Mouse (Mus musculus): ENCODE results near the gene Psma6.

The Psma6 gene

DNA sequence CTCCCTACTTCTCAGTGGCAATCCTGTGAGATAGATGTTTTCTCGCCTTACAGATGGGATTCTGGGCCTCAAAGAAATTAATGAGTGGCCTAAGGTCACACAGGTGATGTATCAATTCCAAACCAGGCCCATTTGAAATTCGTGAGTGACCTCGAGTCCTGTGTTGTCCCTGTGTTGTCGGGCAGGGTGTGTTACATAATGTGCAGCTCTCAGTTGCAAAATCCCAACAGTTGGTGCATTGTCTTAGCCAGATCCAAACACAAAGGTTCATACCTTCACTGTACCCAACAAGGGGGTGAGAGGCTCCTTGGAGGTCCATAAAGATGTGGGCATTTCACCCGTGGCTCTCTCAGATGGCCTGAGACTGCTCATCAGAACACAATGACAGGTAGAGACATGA lies 56.4 kb downstream of the Psma6 start:
- no peak for DNase-seq

- DNase-seq = no peak
Observed at GRCm38 (mm10) chr12:55442245-55442644, 58.2 kb downstream of the Psma6 start.

GRCm38 (mm10) chr12:55442861-55443850 lies 59.1 kb downstream of the Psma6 start:
- peak; percentile 94 for DNase-seq

DNA sequence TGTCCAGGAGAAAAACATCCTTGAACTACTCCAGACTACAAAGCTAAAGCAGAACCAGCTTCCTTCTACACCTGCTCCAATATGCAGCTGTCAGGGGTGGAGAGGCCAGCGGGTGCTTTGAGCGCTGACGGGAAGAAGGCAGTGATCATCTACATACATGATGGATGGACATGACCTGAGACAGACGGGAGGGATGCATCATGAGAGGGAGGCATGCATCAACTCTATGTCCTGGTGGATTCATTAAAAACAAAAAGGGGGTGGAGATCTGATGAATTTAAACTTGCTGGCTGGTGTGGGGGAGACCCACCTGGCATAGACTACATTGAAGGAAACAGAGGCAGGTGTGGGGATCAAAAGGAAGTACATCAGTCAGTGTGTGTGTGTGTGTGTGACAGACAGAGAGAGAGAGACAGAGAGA lies 60.0 kb downstream of the Psma6 start:
- no peak for DNase-seq

GRCm38 (mm10) chr12:55445583-55445982 lies 61.6 kb downstream of the Psma6 start:
- DNase-seq = no peak

DNA sequence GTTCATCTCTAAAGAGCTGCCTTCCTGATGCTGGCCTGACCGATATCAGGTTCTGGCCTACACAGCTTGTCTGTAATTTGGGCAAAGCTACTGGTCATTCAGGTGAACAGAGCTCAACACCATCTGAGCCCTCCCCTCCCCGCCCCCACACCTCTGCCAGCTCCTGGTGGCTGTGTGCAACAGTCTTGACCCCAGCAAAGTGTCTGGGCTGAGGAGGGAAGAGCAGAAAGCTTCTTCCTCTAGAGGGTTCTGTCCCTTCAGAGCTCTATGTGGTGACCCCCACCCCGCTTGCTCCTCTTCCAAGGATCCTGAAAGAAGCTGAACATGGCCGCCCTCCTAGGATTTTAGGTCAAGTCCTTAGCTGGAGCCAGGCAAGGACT lies 62.3 kb downstream of the Psma6 start:
- no peak for DNase-seq

DNA sequence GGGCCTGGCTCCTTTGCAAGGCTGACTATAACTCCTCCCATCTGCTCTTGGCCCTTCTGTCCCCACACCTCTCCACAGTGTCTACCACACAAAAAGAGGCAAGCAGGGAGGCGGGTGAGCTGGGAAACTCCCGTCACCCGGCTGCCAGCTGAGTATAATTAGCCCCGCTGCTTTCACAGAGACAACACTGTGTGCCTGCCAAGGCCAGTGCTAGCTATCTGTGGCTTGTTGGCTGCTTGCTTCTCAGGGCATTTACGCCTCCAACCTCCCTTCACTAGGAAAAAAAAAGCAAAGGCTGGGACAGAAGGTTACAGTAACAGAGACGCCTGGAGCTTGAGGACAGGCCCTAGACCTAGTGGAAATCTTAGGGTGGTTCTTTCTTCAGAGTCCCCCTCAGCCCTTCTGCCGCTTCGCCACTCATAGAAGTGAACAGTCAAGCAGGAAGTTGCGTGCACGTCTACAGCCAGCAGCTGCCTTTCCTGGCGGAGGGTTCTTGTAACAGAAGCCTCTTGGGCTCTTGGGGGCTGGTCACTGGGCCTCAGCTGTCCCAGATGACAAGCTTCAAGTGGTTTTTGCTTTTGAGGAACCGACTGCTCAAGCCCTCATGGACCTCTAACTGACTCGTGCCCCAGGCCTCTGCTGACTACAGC lies 62.8 kb downstream of the Psma6 start:
- DNase-seq = peak; percentile 90

- DNase-seq = no peak
Observed at GRCm38 (mm10) chr12:55447396-55447760, 63.4 kb downstream of the Psma6 start.

GRCm38 (mm10) chr12:55448457-55448856 lies 64.4 kb downstream of the Psma6 start:
- DNase-seq = no peak

- DNase-seq = no peak
Observed at GRCm38 (mm10) chr12:55449048-55449447, 65.0 kb downstream of the Psma6 start.

GRCm38 (mm10) chr12:55450421-55450820 lies 66.4 kb downstream of the Psma6 start:
- peak; percentile 77 for DNase-seq

DNA sequence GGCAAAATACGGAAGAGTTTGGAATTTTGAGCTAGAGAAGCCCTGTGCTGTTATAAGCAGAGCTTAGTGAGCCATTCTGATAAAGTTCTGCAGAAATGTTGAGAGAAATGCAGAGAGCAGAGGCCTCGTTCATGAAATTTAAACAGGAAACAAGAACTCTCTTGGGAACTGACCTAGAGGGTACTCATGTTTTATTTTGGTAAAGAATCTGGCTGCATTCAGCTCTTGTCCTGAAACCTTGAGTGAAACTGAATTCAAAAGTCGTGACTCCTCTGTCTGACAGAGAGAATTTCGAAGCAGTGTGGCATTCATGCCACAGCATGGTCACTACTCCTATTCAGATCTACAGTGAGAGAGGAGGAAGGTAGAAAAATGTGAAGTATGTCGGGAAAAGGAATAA lies 68.8 kb downstream of the Psma6 start:
- no peak for DNase-seq

- DNase-seq = no peak
Observed at GRCm38 (mm10) chr12:55453924-55454323, 69.9 kb downstream of the Psma6 start.

DNA sequence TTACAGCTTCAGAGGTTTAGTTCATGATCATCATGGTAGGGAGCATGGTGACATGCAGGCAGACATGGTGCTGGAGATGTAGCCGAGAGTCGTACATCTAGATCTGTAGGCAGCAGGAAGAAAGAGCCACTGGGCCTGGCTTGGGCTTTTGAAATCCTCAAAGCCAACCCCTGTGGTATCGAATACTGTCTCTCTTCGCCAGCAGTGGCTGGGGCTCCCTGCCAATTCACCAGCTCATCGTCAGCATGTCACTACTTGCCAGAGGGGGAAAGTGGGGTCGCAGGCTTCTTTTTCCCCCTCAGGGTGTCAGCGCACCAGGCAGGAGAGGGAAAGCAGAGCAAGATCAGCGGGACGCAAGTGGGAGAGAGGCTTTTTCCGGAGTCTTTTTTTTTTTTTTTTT lies 71.2 kb downstream of the Psma6 start:
- no peak for DNase-seq

GRCm38 (mm10) chr12:55456136-55456535 lies 72.1 kb downstream of the Psma6 start:
- no peak for DNase-seq

- peak; percentile 27 for DNase-seq
Observed at GRCm38 (mm10) chr12:55456893-55457292, 72.9 kb downstream of the Psma6 start.

DNA sequence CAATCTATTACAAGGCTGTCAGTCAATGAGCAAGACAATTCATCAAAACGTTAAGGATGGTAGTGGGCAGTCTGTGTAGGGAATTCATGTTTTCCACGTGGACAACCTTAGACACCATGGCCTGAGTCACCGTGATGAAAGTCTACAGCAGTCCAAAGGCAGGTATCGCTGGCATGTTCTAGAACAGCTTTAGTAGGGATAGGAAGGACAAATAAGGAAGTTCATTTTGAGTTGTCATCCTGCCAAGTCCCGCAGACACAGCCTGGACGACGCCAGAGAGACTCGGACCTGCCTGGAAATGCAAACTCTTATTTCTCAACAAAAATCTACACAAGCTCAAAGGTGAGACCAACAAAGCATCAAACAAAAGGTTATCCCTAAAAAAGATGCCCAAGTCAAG lies 75.7 kb downstream of the Psma6 start:
- DNase-seq = peak; percentile 38

DNA sequence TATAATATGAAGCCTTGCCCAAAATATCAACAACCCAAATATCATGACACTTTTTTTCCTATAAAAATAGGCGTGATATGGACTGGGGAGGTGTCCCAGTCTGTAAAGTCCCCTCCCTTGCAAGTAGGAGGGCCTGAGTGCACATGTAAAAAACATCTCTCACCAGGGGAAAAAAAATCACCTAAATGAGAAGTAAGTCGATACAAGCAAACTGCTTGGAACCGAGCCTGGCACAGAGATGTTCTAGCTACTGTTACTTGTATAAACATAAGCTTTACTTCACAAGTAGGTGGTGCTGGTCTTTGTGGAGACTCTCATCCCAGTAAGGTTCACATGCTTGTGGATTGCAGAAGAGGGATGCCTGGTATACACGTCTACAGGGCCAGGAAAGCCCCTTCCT lies 76.9 kb downstream of the Psma6 start:
- DNase-seq = no peak

DNA sequence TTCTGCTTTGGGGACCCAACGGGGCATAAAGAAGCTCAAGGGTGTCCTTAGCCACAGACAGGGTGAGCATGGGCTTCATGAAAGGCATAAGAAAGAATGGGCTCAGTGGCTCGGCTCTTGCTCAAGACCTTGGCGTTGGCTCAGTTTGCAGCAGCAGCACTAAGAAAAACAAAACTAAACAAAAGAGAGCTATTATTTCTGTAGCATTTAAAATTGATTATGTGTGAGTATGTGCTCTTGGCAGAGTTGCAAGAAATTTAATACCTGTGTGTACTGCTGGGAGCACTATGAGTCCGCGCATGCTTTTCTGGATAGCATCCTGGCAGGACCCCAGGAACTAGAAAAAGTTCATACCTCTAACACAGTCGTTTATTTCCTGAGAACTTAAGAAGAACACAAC lies 77.7 kb downstream of the Psma6 start:
- DNase-seq = peak; percentile 48

- DNase-seq = no peak
Observed at GRCm38 (mm10) chr12:55462456-55462855, 78.4 kb downstream of the Psma6 start.

DNA sequence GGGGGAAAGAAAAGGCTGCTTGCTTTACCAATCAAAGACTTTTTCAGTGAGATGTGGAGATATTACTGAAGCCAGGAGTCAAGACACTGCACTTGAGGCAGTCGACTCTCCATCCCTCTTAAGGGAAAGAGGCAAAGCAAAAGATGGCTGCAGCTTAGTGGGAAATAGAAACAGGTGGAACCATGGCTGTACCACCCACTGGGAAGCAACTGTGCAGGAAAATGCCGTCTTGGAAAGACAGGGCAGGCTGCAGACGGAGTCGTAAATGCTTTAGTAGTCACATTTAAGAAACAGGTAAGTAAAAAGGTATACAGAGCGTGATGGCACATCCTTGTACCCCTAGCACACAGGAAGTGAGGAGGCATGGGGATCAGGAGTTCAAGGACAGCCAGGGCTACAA lies 79.1 kb downstream of the Psma6 start:
- DNase-seq = no peak

- peak; percentile 77 for DNase-seq
Observed at GRCm38 (mm10) chr12:55463992-55464845, 80.2 kb downstream of the Psma6 start.

DNA sequence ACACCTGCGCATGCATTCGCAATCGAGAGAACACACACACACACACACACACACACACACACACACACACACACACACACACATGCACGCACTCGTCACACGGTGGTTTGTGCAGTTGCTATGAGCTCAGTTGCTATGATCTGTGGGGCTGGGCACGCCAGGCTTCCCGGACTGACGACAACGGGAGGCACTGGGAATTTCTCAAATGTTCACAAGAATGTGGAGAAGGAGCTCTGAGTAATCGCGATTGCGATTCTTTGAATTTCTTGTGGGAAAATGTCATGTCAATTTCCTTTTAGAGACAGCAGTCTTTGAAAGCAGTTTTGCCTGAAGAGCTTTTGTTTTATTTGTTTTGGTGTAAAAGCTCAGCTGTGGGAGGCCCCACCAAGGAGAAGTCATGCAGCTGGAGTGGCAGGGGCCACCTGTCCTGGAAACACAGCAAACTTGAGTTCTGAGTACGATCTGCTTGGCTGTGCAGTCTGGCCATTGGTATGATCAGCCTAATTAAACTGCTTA lies 80.9 kb downstream of the Psma6 start:
- peak; percentile 63 for DNase-seq

Measured in lung, postnatal 10 days (tissue).